Mouse (Mus musculus): Measurements from ENCODE around the gene Atg5.

GRCm38 (mm10) chr10:44328347-44328746 is 60.2 kb downstream of the Atg5 start:
- TF ChIP-seq CTCF (IDR thresholded peaks at IDR 0.05; ENCODE audit: borderline replicate concordance, extremely low read depth, insufficient read depth, insufficient read length) (no peak), POLR2A (IDR thresholded peaks at IDR 0.05; ENCODE audit: borderline replicate concordance, extremely low read depth, insufficient read depth, insufficient read length, poor library complexity, severe bottlenecking) (no peak)
